Mouse (Mus musculus): ENCODE measurements around the gene Bex4. TPM values are rescaled to one million over a fixed set of nuclear protein-coding genes. Genes with fewer than 3 reads are reported as not detected.
"Not testable (repeated sequence)": the region's sequence is repeated elsewhere in the genome, so short reads cannot be mapped to it uniquely, and the experiment has no call there.

Bex4 gene
- 60.8 and 65.9 TPM in 2 replicates for polyA plus RNA-seq (2015; fragmentation: Nextera tagmentation; extraction: Ambion mirVana)

- H3K4me1 ChIP-seq, H3K9me3 ChIP-seq, H3K27me3 ChIP-seq, H3K36me3 ChIP-seq, H3K27ac ChIP-seq: not testable (repeated sequence)
- peak; percentile 76 for ATAC-seq (ENCODE audit: insufficient number of reproducible peaks, insufficient read depth, low FRiP score, low TSS enrichment, low read depth)
- 29% methylated on average over 18 of the region's 64 CpGs for WGBS
- Histone ChIP-seq H3K4me2 (peak within 1 kb of the TSS; percentile 54), H3K9ac (peak within 1 kb of the TSS; percentile 32; the same call in 1 of the 2 replicates), H3K4me3 (peak within 1 kb of the TSS; percentile 40)
Observed at GRCm38 (mm10) chrX:136138827-136139639, at the start of gene Bex4. Bex4 (plus strand) TSS chrX:136138996.

GRCm38 (mm10) chrX:136092497-136093279 is 46.1 kb upstream of the Bex4 start:
- H3K4me3 ChIP-seq, result no peak overlapping the region
- WGBS, result 34% methylated on average over 2 of the region's 2 CpGs
- H3K27me3 ChIP-seq, result peaks cover 22% of the 10 kb centered on the region; the same call in 1 of the 2 replicates
- H3K4me2 ChIP-seq, result no peak overlapping the region
- no peaks in the 10 kb centered on the region for H3K36me3 ChIP-seq
- no peak overlapping the region for H3K27ac ChIP-seq
- no peak for ATAC-seq (ENCODE audit: insufficient number of reproducible peaks, insufficient read depth, low FRiP score, low TSS enrichment, low read depth)
- no peak overlapping the region for H3K9ac ChIP-seq
- no peaks in the 10 kb centered on the region for H3K9me3 ChIP-seq
- no peaks in the 10 kb centered on the region for H3K4me1 ChIP-seq

GRCm38 (mm10) chrX:136094421-136094820 is 44.4 kb upstream of the Bex4 start:
- no peaks in the 10 kb centered on the region for H3K9me3 ChIP-seq
- H3K4me3 ChIP-seq, result no peak overlapping the region
- H3K4me1 ChIP-seq, result no peaks in the 10 kb centered on the region
- H3K4me2 ChIP-seq, result no peak overlapping the region
- WGBS, result 44% methylated on average over 2 of the region's 2 CpGs
- H3K27me3 ChIP-seq, result peaks cover 19% of the 10 kb centered on the region; the same call in 1 of the 2 replicates
- no peak overlapping the region for H3K27ac ChIP-seq
- no peak for ATAC-seq (ENCODE audit: insufficient number of reproducible peaks, insufficient read depth, low FRiP score, low TSS enrichment, low read depth)
- no peak overlapping the region for H3K9ac ChIP-seq
- no peaks in the 10 kb centered on the region for H3K36me3 ChIP-seq

GRCm38 (mm10) chrX:136104046-136104723 is 34.6 kb upstream of the Bex4 start:
- Histone ChIP-seq H3K4me2 (no peak overlapping the region), H3K9ac (no peak overlapping the region), H3K27ac (no peak overlapping the region), H3K4me3 (no peak overlapping the region), H3K4me1 (no peaks in the 10 kb centered on the region), H3K9me3 (no peaks in the 10 kb centered on the region), H3K27me3 (peaks cover 11% of the 10 kb centered on the region), H3K36me3 (no peaks in the 10 kb centered on the region)
- no peak for ATAC-seq (ENCODE audit: insufficient number of reproducible peaks, insufficient read depth, low FRiP score, low TSS enrichment, low read depth)
- WGBS, result 69% methylated on average over 4 of the region's 4 CpGs

- Histone ChIP-seq H3K36me3 (no peaks in the 10 kb centered on the region), H3K4me2 (no peak overlapping the region), H3K4me1 (no peaks in the 10 kb centered on the region), H3K27ac (no peak overlapping the region), H3K9ac (no peak overlapping the region), H3K4me3 (no peak overlapping the region), H3K9me3 (no peaks in the 10 kb centered on the region), H3K27me3 (peaks cover 15% of the 10 kb centered on the region)
- no peak for ATAC-seq (ENCODE audit: insufficient number of reproducible peaks, insufficient read depth, low FRiP score, low TSS enrichment, low read depth)
- 66% methylated on average over 3 of the region's 3 CpGs for WGBS
Observed at GRCm38 (mm10) chrX:136104724-136105088, 34.1 kb upstream of the Bex4 start.

- H3K4me1 ChIP-seq, result no peaks in the 10 kb centered on the region
- H3K9me3 ChIP-seq, result no peaks in the 10 kb centered on the region
- WGBS, result 40% methylated on average over 6 of the region's 6 CpGs
- ATAC-seq (ENCODE audit: insufficient number of reproducible peaks, insufficient read depth, low FRiP score, low TSS enrichment, low read depth), result no peak
- no peak overlapping the region for H3K4me3 ChIP-seq
- H3K27ac ChIP-seq, result no peak overlapping the region
- no peak overlapping the region for H3K9ac ChIP-seq
- no peak overlapping the region for H3K4me2 ChIP-seq
- peaks cover 33% of the 10 kb centered on the region for H3K27me3 ChIP-seq
- H3K36me3 ChIP-seq, result no peaks in the 10 kb centered on the region
Observed at GRCm38 (mm10) chrX:136107942-136108341, 30.9 kb upstream of the Bex4 start.

- no peak overlapping the region for H3K27ac ChIP-seq
- H3K4me2 ChIP-seq, result peak overlapping the region; percentile 62
- H3K36me3 ChIP-seq, result no peaks in the 10 kb centered on the region
- peaks cover 42% of the 10 kb centered on the region for H3K27me3 ChIP-seq
- no peaks in the 10 kb centered on the region for H3K4me1 ChIP-seq
- 37% methylated on average over 4 of the region's 4 CpGs for WGBS
- H3K9me3 ChIP-seq, result no peaks in the 10 kb centered on the region
- peak overlapping the region; percentile 45 for H3K4me3 ChIP-seq
- no peak overlapping the region for H3K9ac ChIP-seq
- ATAC-seq (ENCODE audit: insufficient number of reproducible peaks, insufficient read depth, low FRiP score, low TSS enrichment, low read depth), result no peak
Observed at GRCm38 (mm10) chrX:136115015-136115414, 23.8 kb upstream of the Bex4 start.

- peak overlapping the region; percentile 58 for H3K9ac ChIP-seq
- 20% methylated on average over 23 of the region's 23 CpGs for WGBS
Observed at GRCm38 (mm10) chrX:136115419-136115961, 23.3 kb upstream of the Bex4 start.

GRCm38 (mm10) chrX:136127038-136127743 is 11.6 kb upstream of the Bex4 start:
- WGBS, result 58% methylated on average over 8 of the region's 8 CpGs
- Histone ChIP-seq H3K27ac (no peak overlapping the region), H3K9ac (no peak overlapping the region), H3K4me2 (no peak overlapping the region), H3K4me1 (no peaks in the 10 kb centered on the region), H3K27me3 (no peaks in the 10 kb centered on the region), H3K36me3 (no peaks in the 10 kb centered on the region), H3K9me3 (no peaks in the 10 kb centered on the region), H3K4me3 (no peak overlapping the region)
- ATAC-seq (ENCODE audit: insufficient number of reproducible peaks, insufficient read depth, low FRiP score, low TSS enrichment, low read depth), result no peak

More at GRCm38 (mm10) chrX:136115419-136115961, 23.3 kb upstream of the Bex4 start:
- Histone ChIP-seq H3K4me2 (peak overlapping the region; percentile 62), H3K9me3 (no peaks in the 10 kb centered on the region), H3K27ac (peak overlapping the region; percentile 64; the same call in 1 of the 2 replicates), H3K36me3 (no peaks in the 10 kb centered on the region), H3K4me3 (peak overlapping the region; percentile 45), H3K4me1 (no peaks in the 10 kb centered on the region), H3K27me3 (peaks cover 39% of the 10 kb centered on the region)
- peak; percentile 88 for ATAC-seq (ENCODE audit: insufficient number of reproducible peaks, insufficient read depth, low FRiP score, low TSS enrichment, low read depth)

GRCm38 (mm10) chrX:136127744-136128064 is 11.1 kb upstream of the Bex4 start:
- WGBS, result 17% methylated on average over 5 of the region's 5 CpGs
- H3K27me3 ChIP-seq, result no peaks in the 10 kb centered on the region
- H3K4me1 ChIP-seq, result no peaks in the 10 kb centered on the region
- no peak overlapping the region for H3K4me3 ChIP-seq
- peak overlapping the region; percentile 35 for H3K4me2 ChIP-seq
- no peaks in the 10 kb centered on the region for H3K36me3 ChIP-seq
- ATAC-seq (ENCODE audit: insufficient number of reproducible peaks, insufficient read depth, low FRiP score, low TSS enrichment, low read depth), result no peak
- H3K9ac ChIP-seq, result no peak overlapping the region
- H3K27ac ChIP-seq, result no peak overlapping the region
- H3K9me3 ChIP-seq, result no peaks in the 10 kb centered on the region

GRCm38 (mm10) chrX:136135559-136135958 is 3.2 kb upstream of the Bex4 start:
- no peak overlapping the region for H3K9ac ChIP-seq
- H3K36me3 ChIP-seq, result no peaks in the 10 kb centered on the region
- no peaks in the 10 kb centered on the region for H3K9me3 ChIP-seq
- no peak for ATAC-seq (ENCODE audit: insufficient number of reproducible peaks, insufficient read depth, low FRiP score, low TSS enrichment, low read depth)
- no peak overlapping the region for H3K27ac ChIP-seq
- no peaks in the 10 kb centered on the region for H3K4me1 ChIP-seq
- no peak overlapping the region for H3K4me3 ChIP-seq
- 88% methylated on average over 4 of the region's 4 CpGs for WGBS
- peaks cover 7% of the 10 kb centered on the region; the same call in 1 of the 2 replicates for H3K27me3 ChIP-seq
- H3K4me2 ChIP-seq, result no peak overlapping the region

Measured in embryonic facial prominence, embryonic 13.5 days (tissue).